Mouse (Mus musculus) liver, embryonic 15.5 days (tissue): Measurements from ENCODE around the gene Tnk1. TPM values are rescaled to one million over a fixed set of nuclear protein-coding genes. Genes with fewer than 3 reads are reported as not detected.
"Not testable (repeated sequence)": the region's sequence is repeated elsewhere in the genome, so short reads cannot be mapped to it uniquely, and the experiment has no call there.

Experiments used
- ATAC-seq: fragments of 200-750 bp; cut with Nextera tagmentation; 2 replicates; pipeline ENCODE4 v1.8.0; 2017; ENCODE audit warnings: moderate number of reproducible peaks, mild to moderate bottlenecking, moderate library complexity; ENCODE audit not compliant: insufficient read depth
- H3K27ac ChIP-seq: fragments of 300-500 bp; sonication (generic); replicated peaks from 2 replicates; pipeline ENCODE4 v1.5.1; 2015; ENCODE audit warnings: mild to moderate bottlenecking, inconsistent platforms
- H3K27me3 ChIP-seq: fragments of 300-500 bp; sonication (generic); 2 replicates; pipeline ENCODE4 v1.6.1; 2015; ENCODE audit warnings: mild to moderate bottlenecking, inconsistent platforms
- H3K36me3 ChIP-seq: fragments of 300-500 bp; sonication (generic); replicated peaks from 2 replicates; pipeline ENCODE4 v1.6.1; 2015; ENCODE audit warnings: moderate library complexity, mild to moderate bottlenecking, inconsistent platforms
- H3K4me1 ChIP-seq: fragments of 300-500 bp; sonication (generic); replicated peaks from 2 replicates; pipeline ENCODE4 v1.6.1; 2015; ENCODE audit warnings: inconsistent platforms
- H3K4me2 ChIP-seq: fragments of 300-500 bp; sonication (generic); 2 replicates; pipeline ENCODE4 v1.6.1; 2015; ENCODE audit warnings: moderate library complexity, mild to moderate bottlenecking, inconsistent platforms
- H3K4me3 ChIP-seq: fragments of 300-500 bp; sonication (generic); replicated peaks from 2 replicates; pipeline ENCODE4 v1.5.1; 2015; ENCODE audit warnings: mild to moderate bottlenecking, inconsistent platforms
- H3K9ac ChIP-seq: fragments of 300-500 bp; sonication (generic); 2 replicates; pipeline ENCODE4 v1.6.1; 2015; ENCODE audit warnings: moderate library complexity, mild to moderate bottlenecking, inconsistent platforms
- H3K9me3 ChIP-seq: fragments of 300-500 bp; sonication (generic); replicated peaks from 2 replicates; pipeline ENCODE4 v1.6.1; 2016; ENCODE audit warnings: inconsistent platforms
- WGBS: fragments of 180-500 bp; shearing (Covaris S2); methylation state at CpG from one replicate; pipeline ENCODE4 v1.1.7; 2015; ENCODE audit warnings: mixed read lengths; ENCODE audit not compliant: insufficient replicate concordance; 5-methylcytosine and 5-hydroxymethylcytosine counted together
- polyA plus RNA-seq: library from polyadenylated mRNA; unstranded; fragments of >200 nt; fragmentation: Nextera tagmentation; extraction: Ambion mirVana; gene quantifications from 2 replicates; pipeline ENCODE4 v1.2.1, GENCODE M21; 2015

The Tnk1 gene
- polyA plus RNA-seq, 1 experiment from 2014 or later = 0.60 TPM

DNA sequence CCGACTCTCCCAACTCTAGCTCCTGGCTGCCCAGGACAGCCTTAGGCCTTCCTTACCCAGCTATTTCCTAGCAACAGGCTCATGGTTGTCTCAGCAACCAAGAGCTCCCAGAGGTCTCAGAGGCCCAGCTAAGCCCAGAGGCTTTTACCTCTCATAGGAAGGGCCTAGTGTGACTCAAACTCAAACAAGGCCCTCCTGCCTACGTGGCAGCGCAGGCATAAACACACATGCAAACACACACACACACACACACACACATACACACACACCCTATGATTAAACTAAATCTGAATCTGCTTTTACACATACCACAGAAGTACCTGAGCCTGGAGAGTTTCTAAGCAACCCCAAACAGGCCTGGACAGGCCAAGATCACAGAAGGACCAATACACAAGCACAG is 19.9 kb upstream of the Tnk1 start:
- Histone ChIP-seq H3K4me2 (peak overlapping the region; percentile 97), H3K27ac (peak overlapping the region; percentile 79), H3K4me1 (peaks cover 85% of the 10 kb centered on the region), H3K9ac (no peak overlapping the region), H3K4me3 (no peak overlapping the region), H3K27me3 (0 out of 2 replicates have a peak, but pooled peaks cover 3% of the 10 kb centered on the region), H3K9me3 (no peaks in the 10 kb centered on the region), H3K36me3 (no peaks in the 10 kb centered on the region)
- ATAC-seq = no peak
- WGBS = 64% methylated on average over 3 of the region's 3 CpGs

DNA sequence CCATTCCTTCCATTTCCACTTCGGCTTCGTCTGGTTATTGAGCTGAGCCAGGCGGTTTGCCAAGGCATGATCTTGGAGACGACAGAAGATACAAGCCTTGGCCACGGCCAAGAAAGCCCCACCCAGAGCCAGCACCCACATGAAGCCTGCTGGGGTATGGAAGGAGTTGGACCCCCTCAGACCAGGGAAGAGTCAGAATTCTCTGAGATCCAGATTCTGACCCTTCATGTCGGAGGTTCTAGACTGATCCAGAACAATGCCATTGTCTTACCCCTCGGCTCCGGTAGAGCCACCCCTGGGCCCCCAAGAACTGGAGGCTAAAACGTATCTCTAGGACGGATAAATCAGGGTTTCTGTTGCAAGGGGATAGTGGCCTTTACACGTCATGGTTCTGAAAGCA is 19.3 kb upstream of the Tnk1 start, which contains the start of gene Tmem95:
Tmem95 (minus strand) TSS at position 141 of the 400 bp plus-strand sequence.
- H3K4me1 ChIP-seq = peaks cover 83% of the 10 kb centered on the region
- no peak within 1 kb of the TSS for H3K4me3 ChIP-seq
- H3K4me2 ChIP-seq = peak within 1 kb of the TSS; percentile 97
- no peaks in the 10 kb centered on the region for H3K9me3 ChIP-seq
- H3K27me3 ChIP-seq = 0 out of 2 replicates have a peak, but pooled peaks cover 3% of the 10 kb centered on the region
- peak within 1 kb of the TSS; percentile 79 for H3K27ac ChIP-seq
- no peak for ATAC-seq
- WGBS = 76% methylated on average over 11 of the region's 11 CpGs
- no peak within 1 kb of the TSS for H3K9ac ChIP-seq
- H3K36me3 ChIP-seq = no peaks in the 10 kb centered on the region

DNA sequence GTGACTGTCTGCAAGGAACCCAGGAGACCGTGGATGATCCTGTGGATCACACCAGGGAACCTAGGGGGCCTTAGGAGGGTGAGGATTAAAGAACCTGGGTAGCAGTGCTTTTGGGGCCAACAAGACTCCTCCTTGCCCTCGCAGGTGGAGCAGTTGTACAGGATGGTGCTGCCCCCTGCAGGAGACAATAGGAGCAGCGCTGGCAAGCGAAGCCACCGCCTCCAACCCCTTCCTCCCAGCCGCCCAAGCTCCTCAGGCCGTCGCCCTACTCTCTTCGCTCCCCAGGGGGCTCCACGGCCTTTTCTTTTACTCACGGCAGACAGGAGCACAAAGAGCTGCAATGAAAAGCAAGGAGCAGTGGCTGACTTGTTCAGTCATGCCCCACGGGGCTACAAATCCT is 18.3 kb upstream of the Tnk1 start:
- H3K9ac ChIP-seq = no peak overlapping the region
- no peaks in the 10 kb centered on the region for H3K36me3 ChIP-seq
- H3K4me2 ChIP-seq = peak overlapping the region; percentile 50
- peak overlapping the region; percentile 61; the same call in 1 of the 2 replicates for H3K27ac ChIP-seq
- peaks cover 78% of the 10 kb centered on the region for H3K4me1 ChIP-seq
- H3K4me3 ChIP-seq = no peak overlapping the region
- peak; percentile 19; the same call in 1 of the 2 replicates for ATAC-seq
- H3K9me3 ChIP-seq = no peaks in the 10 kb centered on the region
- H3K27me3 ChIP-seq = 0 out of 2 replicates have a peak, but pooled peaks cover 3% of the 10 kb centered on the region
- 2% methylated on average over 12 of the region's 12 CpGs for WGBS

DNA sequence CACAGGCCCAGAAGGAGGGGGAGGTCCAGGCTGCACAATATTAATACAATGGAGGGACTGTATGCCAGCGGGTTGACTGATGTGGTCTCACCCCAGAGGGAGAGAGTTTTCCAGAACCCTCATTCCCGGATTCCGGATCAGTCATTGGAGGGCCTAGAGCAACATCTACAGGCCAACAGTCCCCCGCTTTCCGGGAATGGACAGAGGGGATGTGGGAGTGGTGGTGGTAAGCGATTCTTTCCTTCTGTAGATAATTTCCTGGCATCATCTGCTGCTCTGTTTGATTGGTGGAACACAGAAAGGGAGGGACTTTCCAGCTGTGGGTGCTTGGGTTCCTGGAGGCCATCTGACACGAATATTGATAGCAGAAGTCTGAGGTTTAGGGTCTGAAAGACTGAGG is 17.7 kb upstream of the Tnk1 start:
- Histone ChIP-seq H3K4me1 (peaks cover 71% of the 10 kb centered on the region), H3K4me2 (0 out of 2 replicates have a peak overlapping the region, but pooled peaks have one; percentile 50), H3K4me3 (no peak overlapping the region), H3K27me3 (0 out of 2 replicates have a peak, but pooled peaks cover 3% of the 10 kb centered on the region), H3K9me3 (no peaks in the 10 kb centered on the region), H3K27ac (peak overlapping the region; percentile 61; the same call in 1 of the 2 replicates), H3K9ac (0 out of 2 replicates have a peak overlapping the region, but pooled peaks have one; percentile 12), H3K36me3 (no peaks in the 10 kb centered on the region)
- 27% methylated on average over 7 of the region's 7 CpGs for WGBS
- no peak for ATAC-seq

GRCm38 (mm10) chr11:69872451-69872850 is 13.9 kb upstream of the Tnk1 start:
- ATAC-seq = no peak
- peaks cover 57% of the 10 kb centered on the region for H3K4me1 ChIP-seq
- H3K36me3 ChIP-seq = no peaks in the 10 kb centered on the region
- no peak overlapping the region; the same call in 1 of the 2 replicates for H3K27ac ChIP-seq
- H3K4me3 ChIP-seq = no peak overlapping the region
- no peak overlapping the region for H3K4me2 ChIP-seq
- H3K9me3 ChIP-seq = no peaks in the 10 kb centered on the region
- H3K9ac ChIP-seq = no peak overlapping the region
- 0 out of 2 replicates have a peak, but pooled peaks cover 3% of the 10 kb centered on the region for H3K27me3 ChIP-seq
- WGBS = 73% methylated on average over 4 of the region's 4 CpGs

DNA sequence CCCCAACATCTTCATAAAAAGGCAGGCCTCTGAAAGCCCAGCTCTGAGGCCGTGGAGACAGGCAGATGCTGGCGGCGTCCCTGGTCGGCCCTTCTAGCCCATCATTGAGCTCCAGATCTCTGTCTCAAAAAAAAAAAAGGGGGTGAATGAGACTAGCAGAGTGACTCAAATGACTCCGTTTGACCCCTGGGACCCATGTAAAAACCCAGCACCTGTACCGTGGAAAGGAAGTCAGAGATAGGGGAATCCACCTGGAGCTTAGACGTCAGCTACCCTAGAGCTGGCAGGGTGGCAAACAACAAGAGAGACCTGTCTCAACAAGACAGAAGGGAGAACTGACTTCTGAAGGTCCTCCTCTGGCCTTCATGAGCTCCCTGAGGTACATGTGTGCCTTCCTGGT is 13.3 kb upstream of the Tnk1 start:
- Histone ChIP-seq H3K4me2 (no peak overlapping the region), H3K4me3 (no peak overlapping the region), H3K27ac (no peak overlapping the region), H3K9me3 (no peaks in the 10 kb centered on the region), H3K9ac (no peak overlapping the region), H3K36me3 (no peaks in the 10 kb centered on the region), H3K27me3 (no peaks in the 10 kb centered on the region), H3K4me1 (peaks cover 57% of the 10 kb centered on the region)
- no peak for ATAC-seq
- whole genome bisulfite sequencing = 79% methylated on average over 7 of the region's 7 CpGs

DNA sequence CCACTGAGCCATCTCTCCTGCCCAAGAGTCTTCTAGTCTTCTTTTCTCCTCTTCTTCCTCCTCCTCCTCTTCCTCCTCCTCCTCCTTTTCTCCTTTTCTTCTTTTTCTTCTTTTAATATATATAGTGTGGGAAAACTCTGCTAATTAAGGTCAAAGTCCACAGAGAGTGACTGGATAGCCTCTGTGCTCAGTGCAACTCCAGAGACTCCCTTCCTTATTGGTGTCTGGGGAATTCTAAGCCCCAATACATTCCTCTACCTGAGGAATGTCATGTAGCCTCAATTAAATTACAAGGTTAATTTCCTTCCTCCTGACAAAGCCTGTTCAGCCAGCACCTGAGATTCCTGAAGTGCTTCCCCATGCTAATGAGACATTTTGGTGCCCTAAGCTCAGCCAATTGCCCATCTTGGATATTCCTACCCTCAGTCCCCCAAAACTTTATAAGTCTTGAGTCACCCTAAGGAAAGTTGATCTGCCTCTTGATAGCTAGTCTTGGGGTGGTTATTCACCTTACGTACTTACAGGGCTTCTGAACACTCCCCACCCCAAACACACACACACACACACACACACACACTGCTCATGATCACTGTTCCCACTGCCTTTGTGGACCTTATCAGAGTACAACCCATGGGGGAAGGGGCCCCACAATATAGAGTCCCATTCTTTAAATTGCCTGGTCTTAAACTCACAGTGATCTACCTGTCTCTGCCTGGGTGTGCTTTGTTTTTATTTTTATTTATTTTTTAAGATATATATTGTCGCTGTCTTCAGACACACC is 11.9 kb upstream of the Tnk1 start:
- Histone ChIP-seq H3K4me3 (no peak overlapping the region), H3K4me1 (peaks cover 54% of the 10 kb centered on the region), H3K9me3 (no peaks in the 10 kb centered on the region), H3K36me3 (no peaks in the 10 kb centered on the region), H3K9ac (no peak overlapping the region), H3K27ac (no peak overlapping the region), H3K4me2 (no peak overlapping the region), H3K27me3 (no peaks in the 10 kb centered on the region)
- 57% methylated on average over 2 of the region's 2 CpGs for WGBS
- no peak for ATAC-seq

DNA sequence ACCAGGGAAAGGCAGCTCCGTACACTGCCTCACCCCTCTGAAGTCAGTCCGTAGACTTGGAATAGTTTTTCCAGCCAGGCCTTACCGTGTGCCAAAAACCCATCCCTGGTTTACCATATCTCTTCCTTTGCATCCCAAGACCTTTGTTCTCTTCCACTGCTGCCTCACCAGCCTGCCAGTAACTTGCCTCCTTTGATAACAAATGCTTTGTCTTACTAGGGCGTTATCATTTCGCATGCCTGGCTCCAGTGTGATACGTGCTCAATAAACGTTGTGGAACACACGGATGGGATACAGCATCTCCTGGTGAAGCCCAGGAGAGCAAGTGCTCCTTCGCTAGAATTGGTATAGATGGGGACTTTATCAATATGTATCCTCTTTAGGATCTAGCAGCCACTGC is 8.8 kb upstream of the Tnk1 start:
- peak overlapping the region; percentile 48 for H3K27ac ChIP-seq
- peaks cover 68% of the 10 kb centered on the region for H3K4me1 ChIP-seq

DNA sequence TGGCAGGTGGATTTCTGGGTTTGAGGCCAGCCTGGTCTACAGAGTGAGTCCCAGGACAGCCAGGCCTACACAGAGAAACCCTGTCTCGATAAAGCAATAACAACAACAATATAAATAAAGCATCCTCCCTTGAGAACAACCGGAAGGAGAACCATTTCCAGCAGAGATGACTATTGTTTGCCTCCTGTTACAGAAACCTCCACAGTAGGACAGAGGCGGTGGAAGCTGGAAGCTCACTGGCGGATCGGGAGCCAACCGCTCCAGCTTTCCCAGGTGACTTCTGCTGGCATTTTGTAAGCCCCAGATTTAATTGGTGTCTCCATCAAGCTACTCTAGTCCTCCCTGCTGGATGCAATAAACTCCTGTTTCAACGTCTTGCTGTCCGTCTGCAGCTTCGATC is 7.0 kb upstream of the Tnk1 start:
- 80% methylated on average over 9 of the region's 9 CpGs for WGBS
- H3K36me3 ChIP-seq = no peaks in the 10 kb centered on the region
- H3K4me1 ChIP-seq = peaks cover 62% of the 10 kb centered on the region
- peak overlapping the region; percentile 81; the same call in 1 of the 2 replicates for H3K27ac ChIP-seq
- H3K4me3 ChIP-seq = no peak overlapping the region
- no peaks in the 10 kb centered on the region for H3K9me3 ChIP-seq
- H3K9ac ChIP-seq = no peak overlapping the region
- ATAC-seq = no peak
- no peak overlapping the region for H3K4me2 ChIP-seq
- no peaks in the 10 kb centered on the region for H3K27me3 ChIP-seq

More for the DNA sequence above, 8.8 kb upstream of the Tnk1 start:
- WGBS = 31% methylated on average over 9 of the region's 9 CpGs
- ATAC-seq = peak; percentile 60
- H3K36me3 ChIP-seq = no peaks in the 10 kb centered on the region
- H3K4me2 ChIP-seq = no peak overlapping the region; the same call in 1 of the 2 replicates
- no peak overlapping the region for H3K9ac ChIP-seq
- H3K9me3 ChIP-seq = no peaks in the 10 kb centered on the region
- H3K27me3 ChIP-seq = no peaks in the 10 kb centered on the region
- no peak overlapping the region for H3K4me3 ChIP-seq

- Histone ChIP-seq H3K9me3 (no peaks in the 10 kb centered on the region), H3K4me3 (no peak overlapping the region), H3K9ac (peak overlapping the region; percentile 22), H3K36me3 (no peaks in the 10 kb centered on the region), H3K27me3 (peaks cover 7% of the 10 kb centered on the region; the same call in 1 of the 2 replicates), H3K27ac (peak overlapping the region; percentile 81), H3K4me1 (peaks cover 59% of the 10 kb centered on the region), H3K4me2 (peak overlapping the region; percentile 48)
- WGBS = 23% methylated on average over 8 of the region's 8 CpGs
- ATAC-seq = peak; percentile 51; the same call in 1 of the 2 replicates
Observed at GRCm38 (mm10) chr11:69864138-69864860, 5.8 kb upstream of the Tnk1 start.

- H3K27me3 ChIP-seq = peaks cover 13% of the 10 kb centered on the region
- ATAC-seq = peak; percentile 56
- H3K4me3 ChIP-seq, H3K9me3 ChIP-seq, H3K36me3 ChIP-seq: not testable (repeated sequence)
- peak overlapping the region; percentile 81 for H3K27ac ChIP-seq
- 68% methylated on average over 3 of the region's 3 CpGs for WGBS
- peaks cover 57% of the 10 kb centered on the region for H3K4me1 ChIP-seq
- H3K9ac ChIP-seq = peak overlapping the region; percentile 22; the same call in 1 of the 2 replicates
- peak overlapping the region; percentile 48 for H3K4me2 ChIP-seq
Observed at GRCm38 (mm10) chr11:69863729-69864128, 5.2 kb upstream of the Tnk1 start.
